Mouse (Mus musculus) thymus, adult 2 months (tissue): ENCODE results near the gene Scnn1a.

Experiments used
- CTCF ChIP-seq: fragments of 200-500 bp; IDR thresholded peaks from 2 replicates; pipeline ENCODE4 v1.5.1; 2012; ENCODE audit warnings: mild to moderate bottlenecking, control low read depth, low read length, moderate library complexity, borderline replicate concordance; ENCODE audit not compliant: control insufficient read depth, poor library complexity, insufficient read depth; ENCODE audit errors: extremely low read depth
- POLR2A ChIP-seq: fragments of 200-500 bp; IDR thresholded peaks from 2 replicates; pipeline ENCODE4 v1.6.1; 2012; ENCODE audit warnings: mild to moderate bottlenecking, low read length, control low read depth, moderate library complexity; ENCODE audit not compliant: control insufficient read depth, poor library complexity, insufficient read depth; ENCODE audit errors: extremely low read depth

DNA sequence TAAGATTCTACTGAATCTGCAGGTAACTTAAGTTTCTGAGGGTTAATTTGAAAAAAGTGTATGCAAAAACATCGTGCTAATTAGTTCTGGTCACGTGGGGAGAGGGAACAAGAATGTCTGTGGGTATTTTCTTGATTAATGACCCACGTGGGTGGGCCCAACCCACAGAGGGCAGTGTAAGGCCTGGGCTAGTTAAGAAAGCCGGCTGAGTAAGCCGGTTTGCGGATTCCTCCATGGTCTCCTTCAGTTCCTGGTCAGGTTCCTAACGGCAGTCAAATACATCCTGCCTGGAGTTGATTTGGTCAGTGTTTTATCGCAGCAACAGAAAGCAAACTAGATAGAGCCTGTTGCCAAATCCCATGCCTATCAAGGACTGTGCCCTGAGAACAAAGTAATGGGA lies 36.2 kb upstream of the Scnn1a start:
- TF ChIP-seq POLR2A (no peak), CTCF (no peak)
